Mouse (Mus musculus): ENCODE measurements around the gene Olfr616. TPM values are rescaled to one million over a fixed set of nuclear protein-coding genes. Genes with fewer than 3 reads are reported as not detected.

Olfr616 gene
- polyA plus RNA-seq (2012; rRNA removed) = not detected in 2 replicates

DNA sequence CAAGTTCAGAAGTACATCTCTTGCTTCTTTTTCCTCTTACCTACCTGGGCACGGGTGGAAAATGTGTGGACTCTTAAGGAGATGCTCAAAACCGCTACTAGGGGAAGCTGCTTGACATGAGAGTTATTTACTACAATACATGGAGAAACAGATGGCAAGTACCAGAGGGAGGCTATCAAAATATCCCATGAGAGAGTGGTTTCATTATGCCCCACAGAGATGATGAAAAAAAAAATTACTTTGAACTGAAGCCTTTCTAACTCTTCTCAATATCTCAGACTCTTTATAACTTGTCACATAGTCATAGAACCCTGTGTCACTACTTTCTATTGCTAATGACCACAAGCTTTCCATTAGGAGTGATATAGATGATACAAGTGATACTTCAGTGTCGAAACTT is at the start of gene Olfr616:
Olfr616 (minus strand) TSS at position 101 of the 400 bp plus-strand sequence.
- no peak for TF ChIP-seq POLR2A (IDR thresholded peaks at IDR 0.05; ENCODE audit: low read depth, low read length)
- TF ChIP-seq CTCF (conservative IDR thresholded peaks at IDR 0.05; ENCODE audit: insufficient read depth, insufficient read length, low read depth, low read length) = no peak
- Histone ChIP-seq H3K27ac (ENCODE audit: insufficient read depth, low read depth, low read length) (no peak within 1 kb of the TSS), H3K4me3 (ENCODE audit: insufficient read depth, low read depth, low read length) (no peak within 1 kb of the TSS), H3K36me3 (ENCODE audit: control insufficient read depth, insufficient read depth, low read length) (no peaks in the 10 kb centered on the region), H3K27me3 (replicated peaks; ENCODE audit: control insufficient read depth, insufficient read depth, low read length) (no peaks in the 10 kb centered on the region), H3K4me1 (ENCODE audit: control insufficient read depth, insufficient read depth, low read length) (no peaks in the 10 kb centered on the region)
- 77% methylated on average over 3 of the region's 3 CpGs for WGBS
- DNase-seq = no peak

GRCm38 (mm10) chr7:103612434-103612833 is 43.5 kb upstream of the Olfr616 start, which contains the start of gene Olfr620:
Gene Olfr620 (minus strand): TSS chr7:103612534.
- 72% methylated on average over 2 of the region's 2 CpGs for WGBS
- H3K4me3 ChIP-seq (ENCODE audit: insufficient read depth, low read depth, low read length) = no peak within 1 kb of the TSS
- no peaks in the 10 kb centered on the region for H3K4me1 ChIP-seq (ENCODE audit: control insufficient read depth, insufficient read depth, low read length)
- H3K27me3 ChIP-seq (replicated peaks; ENCODE audit: control insufficient read depth, insufficient read depth, low read length) = no peaks in the 10 kb centered on the region
- TF ChIP-seq POLR2A (IDR thresholded peaks at IDR 0.05; ENCODE audit: low read depth, low read length) (no peak), CTCF (conservative IDR thresholded peaks at IDR 0.05; ENCODE audit: insufficient read depth, insufficient read length, low read depth, low read length) (no peak)
- no peak within 1 kb of the TSS for H3K27ac ChIP-seq (ENCODE audit: insufficient read depth, low read depth, low read length)
- no peaks in the 10 kb centered on the region for H3K36me3 ChIP-seq (ENCODE audit: control insufficient read depth, insufficient read depth, low read length)
- DNase-seq = no peak

DNA sequence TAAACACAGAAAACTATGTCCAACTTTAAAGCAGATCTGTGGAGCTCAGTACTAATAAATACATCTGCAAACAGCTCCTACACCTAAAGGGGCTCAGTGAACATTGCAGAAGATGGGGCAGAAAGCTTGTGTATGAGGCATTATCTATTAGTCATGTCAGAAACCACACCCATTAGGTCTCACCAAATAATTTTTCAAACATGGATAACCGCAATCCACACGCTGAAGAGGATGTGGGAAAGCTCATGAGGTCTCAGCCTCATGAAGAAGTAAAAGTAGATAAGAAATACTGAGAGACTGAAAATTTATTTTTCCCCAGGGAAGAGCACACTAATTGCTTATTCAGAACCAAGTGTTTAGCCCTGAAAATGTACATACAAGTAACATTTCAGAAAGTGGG is 38.5 kb upstream of the Olfr616 start:
- Histone ChIP-seq H3K4me3 (ENCODE audit: insufficient read depth, low read depth, low read length) (no peak overlapping the region), H3K36me3 (ENCODE audit: control insufficient read depth, insufficient read depth, low read length) (no peaks in the 10 kb centered on the region), H3K27ac (ENCODE audit: insufficient read depth, low read depth, low read length) (no peak overlapping the region), H3K27me3 (replicated peaks; ENCODE audit: control insufficient read depth, insufficient read depth, low read length) (no peaks in the 10 kb centered on the region), H3K4me1 (ENCODE audit: control insufficient read depth, insufficient read depth, low read length) (no peaks in the 10 kb centered on the region)
- no peak for DNase-seq
- TF ChIP-seq POLR2A (IDR thresholded peaks at IDR 0.05; ENCODE audit: low read depth, low read length) (no peak), CTCF (conservative IDR thresholded peaks at IDR 0.05; ENCODE audit: insufficient read depth, insufficient read length, low read depth, low read length) (no peak)
- WGBS = 75% methylated on average over 2 of the region's 2 CpGs

- Histone ChIP-seq H3K27me3 (replicated peaks; ENCODE audit: control insufficient read depth, insufficient read depth, low read length) (no peaks in the 10 kb centered on the region), H3K4me1 (ENCODE audit: control insufficient read depth, insufficient read depth, low read length) (no peaks in the 10 kb centered on the region), H3K36me3 (ENCODE audit: control insufficient read depth, insufficient read depth, low read length) (no peaks in the 10 kb centered on the region), H3K27ac (ENCODE audit: insufficient read depth, low read depth, low read length) (no peak within 1 kb of the TSS), H3K4me3 (ENCODE audit: insufficient read depth, low read depth, low read length) (no peak within 1 kb of the TSS)
- TF ChIP-seq POLR2A (IDR thresholded peaks at IDR 0.05; ENCODE audit: low read depth, low read length) = no peak
- TF ChIP-seq CTCF (conservative IDR thresholded peaks at IDR 0.05; ENCODE audit: insufficient read depth, insufficient read length, low read depth, low read length) = no peak
- no peak for DNase-seq
These were observed 31.3 kb upstream of the Olfr616 start, which contains the start of gene Olfr619 for GRCm38 (mm10) chr7:103600275-103600674. Gene Olfr619 (plus strand): TSS chr7:103600575.

- no peak within 1 kb of the TSS for H3K4me3 ChIP-seq (ENCODE audit: insufficient read depth, low read depth, low read length)
- no peaks in the 10 kb centered on the region for H3K27me3 ChIP-seq (replicated peaks; ENCODE audit: control insufficient read depth, insufficient read depth, low read length)
- TF ChIP-seq CTCF (conservative IDR thresholded peaks at IDR 0.05; ENCODE audit: insufficient read depth, insufficient read length, low read depth, low read length) (no peak), POLR2A (IDR thresholded peaks at IDR 0.05; ENCODE audit: low read depth, low read length) (no peak)
- WGBS = 44% methylated on average over 2 of the region's 2 CpGs
- no peaks in the 10 kb centered on the region for H3K36me3 ChIP-seq (ENCODE audit: control insufficient read depth, insufficient read depth, low read length)
- no peak for DNase-seq
- no peaks in the 10 kb centered on the region for H3K4me1 ChIP-seq (ENCODE audit: control insufficient read depth, insufficient read depth, low read length)
- H3K27ac ChIP-seq (ENCODE audit: insufficient read depth, low read depth, low read length) = no peak within 1 kb of the TSS
These were observed 20.9 kb upstream of the Olfr616 start, which contains the start of gene Olfr618 for GRCm38 (mm10) chr7:103589803-103590202. Gene Olfr618 (plus strand): TSS chr7:103590103.

DNA sequence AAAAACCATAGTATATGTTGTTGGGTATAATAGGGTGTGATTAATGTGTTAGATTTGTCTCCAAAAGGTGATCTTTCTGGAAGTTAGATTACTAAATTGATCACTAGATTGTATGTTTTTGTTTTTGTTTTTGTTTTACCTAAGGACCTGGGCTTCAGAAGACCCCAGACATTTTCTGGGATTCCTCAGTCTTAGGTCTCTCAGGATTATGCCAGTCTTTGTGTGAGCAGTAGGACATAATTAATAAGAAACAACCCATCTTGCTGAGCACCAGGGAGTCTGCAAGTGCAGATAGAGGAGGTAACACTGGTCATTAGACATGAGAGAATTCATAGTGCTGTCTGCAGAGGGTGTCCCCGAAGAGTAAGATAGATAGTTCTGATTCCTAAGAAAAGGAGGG is 3.8 kb upstream of the Olfr616 start, which contains the start of gene Olfr617:
Olfr617 (plus strand) TSS at position 301 of the 400 bp plus-strand sequence.
- WGBS = 83% methylated on average over 1 of the region's 1 CpGs
- Histone ChIP-seq H3K27me3 (replicated peaks; ENCODE audit: control insufficient read depth, insufficient read depth, low read length) (no peaks in the 10 kb centered on the region), H3K27ac (ENCODE audit: insufficient read depth, low read depth, low read length) (no peak within 1 kb of the TSS), H3K4me3 (ENCODE audit: insufficient read depth, low read depth, low read length) (no peak within 1 kb of the TSS), H3K4me1 (ENCODE audit: control insufficient read depth, insufficient read depth, low read length) (no peaks in the 10 kb centered on the region), H3K36me3 (ENCODE audit: control insufficient read depth, insufficient read depth, low read length) (no peaks in the 10 kb centered on the region)
- no peak for DNase-seq
- TF ChIP-seq POLR2A (IDR thresholded peaks at IDR 0.05; ENCODE audit: low read depth, low read length) (no peak), CTCF (conservative IDR thresholded peaks at IDR 0.05; ENCODE audit: insufficient read depth, insufficient read length, low read depth, low read length) (no peak)

- Histone ChIP-seq H3K4me3 (ENCODE audit: insufficient read depth, low read depth, low read length) (no peak within 1 kb of the TSS), H3K27me3 (replicated peaks; ENCODE audit: control insufficient read depth, insufficient read depth, low read length) (no peaks in the 10 kb centered on the region), H3K36me3 (ENCODE audit: control insufficient read depth, insufficient read depth, low read length) (no peaks in the 10 kb centered on the region), H3K27ac (ENCODE audit: insufficient read depth, low read depth, low read length) (no peak within 1 kb of the TSS), H3K4me1 (ENCODE audit: control insufficient read depth, insufficient read depth, low read length) (no peaks in the 10 kb centered on the region)
- no peak for DNase-seq
- whole genome bisulfite sequencing = 84% methylated on average over 2 of the region's 2 CpGs
- TF ChIP-seq CTCF (conservative IDR thresholded peaks at IDR 0.05; ENCODE audit: insufficient read depth, insufficient read length, low read depth, low read length) (no peak), POLR2A (IDR thresholded peaks at IDR 0.05; ENCODE audit: low read depth, low read length) (no peak)
These were observed 13.2 kb downstream of the Olfr616 start, which contains the start of gene Olfr615 for GRCm38 (mm10) chr7:103555779-103556178. Gene Olfr615 (plus strand): TSS chr7:103556079.
